Mouse (Mus musculus) CH12.LX (cell line): ENCODE measurements around the gene Etv6.

Experiments
- CHD2 ChIP-seq: IDR thresholded peaks from 2 replicates; pipeline ENCODE4 v1.6.1; 2011; ENCODE audit warnings: low read length, improper control_type of control experiment
- CTCF ChIP-seq, 2 experiments: IDR thresholded peaks in 1 of 2; conservative IDR thresholded peaks in 1 of 2; 2 replicates each; pipeline ENCODE4 v1.5.1; 2011 to 2012; ENCODE audit warnings: low read depth in 2 of 2, low read length in 2 of 2, improper control_type of control experiment in 1 of 2, inconsistent platforms in 1 of 2, mild to moderate bottlenecking in 1 of 2, moderate library complexity in 1 of 2
- EP300 ChIP-seq: IDR thresholded peaks from 2 replicates; pipeline ENCODE4 v1.6.1; 2011; ENCODE audit warnings: low read length, improper control_type of control experiment
- POLR2A ChIP-seq: IDR thresholded peaks from 2 replicates; pipeline ENCODE4 v1.6.1; 2011; ENCODE audit warnings: low read depth, mild to moderate bottlenecking, improper control_type of control experiment, low read length
- POLR2AphosphoS2 ChIP-seq: IDR thresholded peaks from 2 replicates; pipeline ENCODE4 v1.6.1; 2011; ENCODE audit warnings: low read depth, low read length, improper control_type of control experiment
- TBP ChIP-seq: conservative IDR thresholded peaks from 2 replicates; pipeline ENCODE4 v1.6.1; 2011; ENCODE audit warnings: low read depth, low read length, improper control_type of control experiment
- USF1 ChIP-seq: IDR thresholded peaks from 2 replicates; pipeline ENCODE4 v1.6.1; 2014; ENCODE audit warnings: low read depth, mild to moderate bottlenecking, inconsistent platforms, low read length, improper control_type of control experiment
- USF2 ChIP-seq: conservative IDR thresholded peaks from 2 replicates; pipeline ENCODE4 v1.6.1; 2011; ENCODE audit warnings: low read depth, low read length, improper control_type of control experiment
- ZNF384 ChIP-seq: IDR thresholded peaks from 2 replicates; pipeline ENCODE4 v1.6.1; 2012; ENCODE audit warnings: low read depth, low read length, improper control_type of control experiment, inconsistent platforms

- no peak for TF ChIP-seq TBP
- TF ChIP-seq USF1: no peak
- TF ChIP-seq POLR2A: no peak
- TF ChIP-seq EP300: no peak
- TF ChIP-seq ZNF384: no peak
- no peak for TF ChIP-seq CTCF (conservative IDR thresholded peaks at IDR 0.05 in 1 of 2, IDR thresholded peaks at IDR 0.05 in 1 of 2; ENCODE audit: low read depth in 2 of 2, low read length in 2 of 2)
- no peak for TF ChIP-seq POLR2AphosphoS2
- TF ChIP-seq USF2: no peak
- TF ChIP-seq CHD2: no peak
These were observed 32.0 kb downstream of the Etv6 start for GRCm38 (mm10) chr6:134067536-134067935.
